Mouse (Mus musculus): ENCODE measurements around the gene Efnb3. TPM values are rescaled to one million over a fixed set of nuclear protein-coding genes. Genes with fewer than 3 reads are reported as not detected.
A peak's percentile ranks its signal among the peaks of the same experiment; 100 is the strongest.

The Efnb3 gene
- total and polyA plus RNA-seq, 3 experiments: 0.56 to 2.8 (median 1.1) TPM

- Histone ChIP-seq H3K9ac (ENCODE audit: insufficient read depth, low read depth) (no peak overlapping the region), H3K4me3 (replicated peaks in 1 of 3; ENCODE audit: low read depth in 2 of 3, low read length in 2 of 3, poor library complexity in 1 of 3) (no peak overlapping the region), H3K4me1 (ENCODE audit: control insufficient read depth in 1 of 2, insufficient read depth in 2 of 2) (peaks cover 9 to 25% of the 10 kb centered on the region in 2 experiments), H3K36me3 (replicated peaks in 1 of 2; ENCODE audit: control insufficient read depth in 1 of 2, insufficient read depth in 1 of 2, low read length in 1 of 2) (peaks cover 68 to 87% of the 10 kb centered on the region in 2 experiments), H3K27me3 (replicated peaks) (no peaks in the 10 kb centered on the region), H3K27ac (ENCODE audit: insufficient read depth, low read depth) (no peak overlapping the region), H3K4me2 (ENCODE audit: insufficient read depth, low read depth, poor library complexity, severe bottlenecking) (no peak overlapping the region), H3K79me2 (replicated peaks; ENCODE audit: control insufficient read depth, extremely low read depth, insufficient read depth, poor library complexity, severe bottlenecking) (peaks cover 28% of the 10 kb centered on the region), H3K9me3 (replicated peaks; ENCODE audit: low read length) (no peaks in the 10 kb centered on the region)
- dilution Hi-C loops (cut with MboI; ENCODE audit: extremely low pct_ligation_motif_present, extremely low pct_unique_long_range_greater_than_20kb, low sequenced_read_pairs): no loop called here
- in situ Hi-C loops (cut with MboI; ENCODE audit: low pct_ligation_motif_present, low pct_unique_long_range_greater_than_20kb, low sequenced_read_pairs): no loop called here
- no peak for TF ChIP-seq USF1 (IDR thresholded peaks at IDR 0.05; ENCODE audit: low read depth, low read length)
- no peak for TF ChIP-seq JUN (IDR thresholded peaks at IDR 0.05; ENCODE audit: insufficient read depth, low read depth, low read length)
- no peak for TF ChIP-seq GABPA (IDR thresholded peaks at IDR 0.05; ENCODE audit: insufficient replicate concordance, low read depth, low read length)
- TF ChIP-seq E2F4 (IDR thresholded peaks at IDR 0.05; ENCODE audit: insufficient replicate concordance, low read depth, low read length): no peak
- no peak for TF ChIP-seq ZKSCAN1 (IDR thresholded peaks at IDR 0.05; ENCODE audit: borderline replicate concordance, low read depth, low read length)
- no peak for TF ChIP-seq ETS1 (conservative IDR thresholded peaks at IDR 0.05; ENCODE audit: low read depth, low read length)
- TF ChIP-seq UBTF (IDR thresholded peaks at IDR 0.05; ENCODE audit: low read depth, low read length): no peak
- no peak for TF ChIP-seq IRF4 (IDR thresholded peaks at IDR 0.05; ENCODE audit: low read depth, low read length)
- no peak for TF ChIP-seq BHLHE40 (IDR thresholded peaks at IDR 0.05; ENCODE audit: low read depth, low read length)
- TF ChIP-seq EP300 (IDR thresholded peaks at IDR 0.05; ENCODE audit: low read length): no peak
- TF ChIP-seq JUND (conservative IDR thresholded peaks at IDR 0.05; ENCODE audit: low read depth, low read length): no peak
- TF ChIP-seq SMC3 (IDR thresholded peaks at IDR 0.05; ENCODE audit: low read depth, low read length): no peak
- TF ChIP-seq POLR2A (IDR thresholded peaks at IDR 0.05; ENCODE audit: low read depth, low read length): no peak; the same call in 1 of the 2 replicates
- no peak for TF ChIP-seq CHD2 (IDR thresholded peaks at IDR 0.05; ENCODE audit: low read length)
- no peak for TF ChIP-seq ELF1 (IDR thresholded peaks at IDR 0.05; ENCODE audit: low read depth, low read length)
- TF ChIP-seq KAT2A (IDR thresholded peaks at IDR 0.05; ENCODE audit: insufficient replicate concordance, low read length): no peak
- no peak for TF ChIP-seq NRF1 (IDR thresholded peaks at IDR 0.05; ENCODE audit: low read depth, low read length)
- no peak for DNase-seq (ENCODE audit: extremely low read depth)
Measured at GRCm38 (mm10) chr11:69589207-69589834, 29.3 kb upstream of the Efnb3 start.

- H3K4me2 ChIP-seq (ENCODE audit: insufficient read depth, low read depth, poor library complexity, severe bottlenecking): peak overlapping the region; percentile 17
- H3K27me3 ChIP-seq (replicated peaks): no peaks in the 10 kb centered on the region
- in situ Hi-C loops (cut with MboI; ENCODE audit: low pct_ligation_motif_present, low pct_unique_long_range_greater_than_20kb, low sequenced_read_pairs) (no loop called here), dilution Hi-C loops (cut with MboI; ENCODE audit: extremely low pct_ligation_motif_present, extremely low pct_unique_long_range_greater_than_20kb, low sequenced_read_pairs) (no loop called here)
- H3K36me3 ChIP-seq (replicated peaks in 1 of 2; ENCODE audit: control insufficient read depth in 1 of 2, insufficient read depth in 1 of 2, low read length in 1 of 2): peaks cover 57 to 81% of the 10 kb centered on the region in 2 experiments
- no peaks in the 10 kb centered on the region for H3K9me3 ChIP-seq (replicated peaks; ENCODE audit: low read length)
- peaks cover 16 to 48% of the 10 kb centered on the region in 2 experiments for H3K4me1 ChIP-seq (ENCODE audit: control insufficient read depth in 1 of 2, insufficient read depth in 2 of 2)
- H3K79me2 ChIP-seq (replicated peaks; ENCODE audit: control insufficient read depth, extremely low read depth, insufficient read depth, poor library complexity, severe bottlenecking): peaks cover 60% of the 10 kb centered on the region
- no peak overlapping the region for H3K9ac ChIP-seq (ENCODE audit: insufficient read depth, low read depth)
- peak; percentile 79 for DNase-seq (ENCODE audit: extremely low read depth)
- H3K4me3 ChIP-seq (replicated peaks in 1 of 3; ENCODE audit: low read depth in 2 of 3, low read length in 2 of 3, poor library complexity in 1 of 3): no peak overlapping the region
- peak overlapping the region; percentile 40 for H3K27ac ChIP-seq (ENCODE audit: insufficient read depth, low read depth)
- TF ChIP-seq RAD21 (IDR thresholded peaks at IDR 0.05; ENCODE audit: low read depth, low read length): no peak
- TF ChIP-seq POLR2A (IDR thresholded peaks at IDR 0.05; ENCODE audit: low read depth, low read length): no peak; the same call in 1 of the 2 replicates
- TF ChIP-seq KAT2A (IDR thresholded peaks at IDR 0.05; ENCODE audit: insufficient replicate concordance, low read length): 0 out of 2 replicates have a peak, but pooled peaks have one; percentile 40
- no peak for TF ChIP-seq JUND (conservative IDR thresholded peaks at IDR 0.05; ENCODE audit: low read depth, low read length)
- TF ChIP-seq JUN (IDR thresholded peaks at IDR 0.05; ENCODE audit: insufficient read depth, low read depth, low read length): no peak
- no peak for TF ChIP-seq GABPA (IDR thresholded peaks at IDR 0.05; ENCODE audit: insufficient replicate concordance, low read depth, low read length)
- no peak for TF ChIP-seq MEF2A (IDR thresholded peaks at IDR 0.05; ENCODE audit: borderline replicate concordance, low read depth, low read length)
- no peak for TF ChIP-seq HCFC1 (IDR thresholded peaks at IDR 0.05; ENCODE audit: low read depth, low read length)
- TF ChIP-seq MXI1 (IDR thresholded peaks at IDR 0.05; ENCODE audit: low read depth, low read length): 0 out of 2 replicates have a peak, but pooled peaks have one; percentile 27
- TF ChIP-seq SIN3A (IDR thresholded peaks at IDR 0.05; ENCODE audit: low read length): no peak
- TF ChIP-seq CTCF (conservative IDR thresholded peaks at IDR 0.05 in 1 of 2, IDR thresholded peaks at IDR 0.05 in 1 of 2; ENCODE audit: low read depth in 2 of 2, low read length in 2 of 2): 0 out of 4 replicates have a peak, but pooled peaks of 1 of the 2 experiments have one; percentile 7
- TF ChIP-seq ZMIZ1 (IDR thresholded peaks at IDR 0.05; ENCODE audit: low read depth, low read length): no peak
- TF ChIP-seq ZC3H11A (IDR thresholded peaks at IDR 0.05; ENCODE audit: low read depth, low read length): no peak
- no peak for TF ChIP-seq ZKSCAN1 (IDR thresholded peaks at IDR 0.05; ENCODE audit: borderline replicate concordance, low read depth, low read length)
- no peak for TF ChIP-seq ELF1 (IDR thresholded peaks at IDR 0.05; ENCODE audit: low read depth, low read length)
- TF ChIP-seq SMC3 (IDR thresholded peaks at IDR 0.05; ENCODE audit: low read depth, low read length): no peak
- TF ChIP-seq PAX5 (IDR thresholded peaks at IDR 0.05; ENCODE audit: low read length): no peak
- TF ChIP-seq ETS1 (conservative IDR thresholded peaks at IDR 0.05; ENCODE audit: low read depth, low read length): 0 out of 2 replicates have a peak, but pooled peaks have one; percentile 7
- TF ChIP-seq MAX (IDR thresholded peaks at IDR 0.05; ENCODE audit: low read length): no peak
- 0 out of 2 replicates have a peak, but pooled peaks have one; percentile 14 for TF ChIP-seq MAZ (IDR thresholded peaks at IDR 0.05; ENCODE audit: low read depth, low read length)
- TF ChIP-seq CHD2 (IDR thresholded peaks at IDR 0.05; ENCODE audit: low read length): peak; percentile 7; the same call in 1 of the 2 replicates
- TF ChIP-seq BHLHE40 (IDR thresholded peaks at IDR 0.05; ENCODE audit: low read depth, low read length): no peak
Measured at GRCm38 (mm10) chr11:69585718-69586325, 25.8 kb upstream of the Efnb3 start.
